Mouse (Mus musculus) small intestine, adult 2 months (tissue): ENCODE results near the gene Anp32a.

Experiments
- CTCF ChIP-seq: fragments of 200-500 bp; IDR thresholded peaks from 2 replicates; pipeline ENCODE4 v1.5.1; 2012; ENCODE audit warnings: low read depth, mild to moderate bottlenecking, control low read depth, inconsistent platforms, low read length, moderate library complexity, mixed read lengths; ENCODE audit not compliant: insufficient replicate concordance, insufficient read length; ENCODE audit errors: extremely low read depth
- POLR2A ChIP-seq: fragments of 200-500 bp; IDR thresholded peaks from 2 replicates; pipeline ENCODE4 v1.6.1; 2012; ENCODE audit warnings: low read depth, mild to moderate bottlenecking, control low read depth, inconsistent platforms, low read length, moderate library complexity

GRCm38 (mm10) chr9:62365326-62366080 is 24.4 kb downstream of the Anp32a start:
- TF ChIP-seq CTCF (no peak), POLR2A (no peak)
